Comparison of ENCODE assay signal across 9 mouse cellular contexts in the genomic region with DNA sequence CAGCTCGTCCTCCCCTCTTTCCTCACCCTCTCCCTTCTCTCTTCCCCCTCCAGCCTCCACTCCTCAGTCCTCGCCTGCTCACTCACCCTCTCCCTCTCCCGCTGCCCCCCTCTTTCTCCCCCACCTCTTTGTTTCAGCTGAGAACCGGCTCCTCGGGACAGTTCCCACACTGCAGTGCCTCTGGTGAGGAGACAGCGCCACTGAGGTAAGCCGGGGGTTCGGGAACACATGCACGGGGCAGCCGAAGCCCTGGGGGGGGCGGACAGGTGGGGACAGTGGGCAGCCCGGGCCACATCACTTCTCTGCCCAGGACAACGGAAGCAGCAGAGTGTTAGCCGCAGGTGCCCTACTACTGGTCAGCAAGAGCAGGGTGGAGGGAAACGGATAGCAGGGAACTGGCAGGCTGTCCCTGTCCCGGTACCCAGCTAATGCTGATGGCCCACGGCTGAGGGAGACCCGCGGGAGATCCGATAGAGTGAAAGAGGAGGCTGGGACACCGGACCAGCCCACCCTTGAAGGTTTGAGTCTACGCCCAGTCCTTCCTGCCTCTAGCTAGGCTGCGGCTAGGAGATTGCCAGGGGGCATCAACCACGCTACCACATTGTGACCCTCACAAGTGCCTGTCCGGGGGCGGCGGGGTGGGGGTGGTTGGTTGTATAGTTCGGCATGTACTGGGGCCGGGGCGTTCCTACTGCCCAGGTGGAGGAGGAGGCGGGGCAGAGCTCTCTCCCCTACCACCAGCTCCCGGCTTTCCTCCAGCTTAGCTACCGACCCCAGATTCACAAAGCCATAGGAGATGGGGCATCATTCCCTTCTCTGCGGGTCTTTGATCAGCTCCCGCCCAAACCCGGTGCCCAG. TPM values are rescaled to one million over a fixed set of nuclear protein-coding genes. Genes with fewer than 3 reads are reported as not detected.
DNase-seq lines count a peak whose midpoint lies in the region; ATAC-seq lines count a peak whose summit lies in the region.
"Had no signal": no experiment of that assay in that cellular context is flagged by ENCODE, and none has a peak within 500 bp of the region (broad histone marks: within the 10 kb centered on the region; RNA-seq: fewer than 3 reads in every experiment).

No protein-coding gene starts in this region.

- H3K4me1 ChIP-seq in kidney, embryonic 15.5 days: peaks cover 20% of the 10 kb centered on the region
- H3K4me1 ChIP-seq in embryonic facial prominence, embryonic 11.5 days (ENCODE audit: control insufficient read depth, insufficient read depth, low read length): no peaks in the 10 kb centered on the region
- peaks cover 21% of the 10 kb centered on the region for H3K4me1 ChIP-seq in limb, embryonic 10.5 days
- peaks cover 36% of the 10 kb centered on the region for H3K4me1 ChIP-seq in neural tube, embryonic 12.5 days

- ATAC-seq in kidney, embryonic 15.5 days (replicated peaks; ENCODE audit: low FRiP score): peak; percentile 76
- peak; percentile 68 for ATAC-seq in embryonic facial prominence, embryonic 11.5 days (replicated peaks; ENCODE audit: insufficient number of reproducible peaks, low FRiP score, low TSS enrichment, low read depth)
- ATAC-seq in neural tube, embryonic 12.5 days (ENCODE audit: low FRiP score, low read depth): peak; percentile 84
- ATAC-seq: Patski had no signal

- intact Hi-C loops in left cerebral cortex, postnatal 36 days (cut with DNase I): no loop called here

- WGBS in kidney, embryonic 15.5 days: under 1% methylated on average over 36 of the region's 36 CpGs
- WGBS in embryonic facial prominence, embryonic 11.5 days: 1% methylated on average over 35 of the region's 36 CpGs
- 2% methylated on average over 36 of the region's 36 CpGs for WGBS in limb, embryonic 10.5 days
- WGBS in neural tube, embryonic 12.5 days: under 1% methylated on average over 36 of the region's 36 CpGs

- H3K27me3 ChIP-seq in kidney, embryonic 15.5 days: peaks cover 51% of the 10 kb centered on the region
- H3K27me3 ChIP-seq in embryonic facial prominence, embryonic 11.5 days (ENCODE audit: control insufficient read depth, insufficient read depth, low read length): peaks cover 21% of the 10 kb centered on the region
- H3K27me3 ChIP-seq in limb, embryonic 10.5 days (ENCODE audit: low read depth, poor library complexity, severe bottlenecking): peaks cover 88% of the 10 kb centered on the region
- H3K27me3 ChIP-seq in neural tube, embryonic 12.5 days (replicated peaks): peaks cover 3% of the 10 kb centered on the region; the same call in 1 of the 2 replicates

- no peaks in the 10 kb centered on the region for H3K9me3 ChIP-seq in kidney, embryonic 15.5 days (replicated peaks)
- no peaks in the 10 kb centered on the region for H3K9me3 ChIP-seq in embryonic facial prominence, embryonic 11.5 days (replicated peaks; ENCODE audit: control insufficient read depth, low read length)
- H3K9me3 ChIP-seq in limb, embryonic 10.5 days (replicated peaks): no peaks in the 10 kb centered on the region
- no peaks in the 10 kb centered on the region for H3K9me3 ChIP-seq in neural tube, embryonic 12.5 days

- DNase-seq in kidney, postnatal 10 days: no peak
- DNase-seq in embryonic facial prominence, embryonic 11.5 days (ENCODE audit: low spot score): peak; percentile 57
- peak; percentile 53 for DNase-seq in limb, embryonic 10.5 days (ENCODE audit: low spot score)
- no peak for DNase-seq in left cerebral cortex, postnatal 36 days (ENCODE audit: low spot score in 2 of 2)
- DNase-seq in kidney, adult 11 months: no peak
- no peak for DNase-seq in cerebellum, postnatal 36 days

- H3K9ac ChIP-seq in kidney, embryonic 15.5 days: peak overlapping the region; percentile 32
- peak overlapping the region; percentile 72 for H3K9ac ChIP-seq in embryonic facial prominence, embryonic 11.5 days (replicated peaks; ENCODE audit: low read length)
- peak overlapping the region; percentile 87 for H3K9ac ChIP-seq in neural tube, embryonic 12.5 days

- H3K27ac ChIP-seq in kidney, embryonic 15.5 days: no peak overlapping the region
- no peak overlapping the region for H3K27ac ChIP-seq in embryonic facial prominence, embryonic 11.5 days (replicated peaks; ENCODE audit: low read depth, low read length)
- peak overlapping the region; percentile 69 for H3K27ac ChIP-seq in limb, embryonic 10.5 days
- H3K27ac ChIP-seq in neural tube, embryonic 12.5 days: peak overlapping the region; percentile 83

- no peaks in the 10 kb centered on the region for H3K36me3 ChIP-seq in kidney, embryonic 15.5 days
- H3K36me3 ChIP-seq in embryonic facial prominence, embryonic 11.5 days (replicated peaks; ENCODE audit: control insufficient read depth, insufficient read depth, low read depth, low read length): no peaks in the 10 kb centered on the region
- H3K36me3 ChIP-seq in limb, embryonic 10.5 days: no peaks in the 10 kb centered on the region
- H3K36me3 ChIP-seq in neural tube, embryonic 12.5 days: peaks cover 25% of the 10 kb centered on the region

- H3K4me3 ChIP-seq in kidney, embryonic 15.5 days (replicated peaks): peak overlapping the region; percentile 45
- peak overlapping the region; percentile 41 for H3K4me3 ChIP-seq in embryonic facial prominence, embryonic 11.5 days (ENCODE audit: low read depth, low read length)
- peak overlapping the region; percentile 48 for H3K4me3 ChIP-seq in limb, embryonic 10.5 days
- H3K4me3 ChIP-seq in neural tube, embryonic 12.5 days: peak overlapping the region; percentile 71

- peak overlapping the region; percentile 80 for H3K4me2 ChIP-seq in kidney, embryonic 15.5 days
- H3K4me2 ChIP-seq in embryonic facial prominence, embryonic 11.5 days (ENCODE audit: low read depth, low read length): peak overlapping the region; percentile 76
- H3K4me2 ChIP-seq in neural tube, embryonic 12.5 days (replicated peaks): peak overlapping the region; percentile 71

RNA-seq across cellular contexts. Expression of a gene that starts 9.2 kb away (rescaled TPM):
- 7.9 and 9.4 TPM in 2 replicates for polyA plus RNA-seq in kidney, embryonic 15.5 days (2015; fragmentation: Nextera tagmentation; extraction: Ambion mirVana)
- polyA plus RNA-seq in embryonic facial prominence, embryonic 11.5 days (2014; fragmentation: Nextera tagmentation; extraction: Ambion mirVana): 2.2 and 2.3 TPM in 2 replicates
- 0.83 and 1.9 TPM in 2 replicates for polyA plus RNA-seq in limb, embryonic 10.5 days (2016; fragmentation: Nextera tagmentation; extraction: Ambion mirVana)
- polyA plus RNA-seq in neural tube, embryonic 12.5 days (2016; fragmentation: Nextera tagmentation; extraction: Ambion mirVana): 5.4 and 6.2 TPM in 2 replicates
- total RNA-seq in left cerebral cortex, postnatal 36 days (2021): 1 to 10 TPM; 5.9 to 7.4 TPM

RNA-seq across cellular contexts. Expression of a gene that starts 22.0 kb away (rescaled TPM):
- polyA plus RNA-seq in kidney, embryonic 15.5 days (2015; fragmentation: Nextera tagmentation; extraction: Ambion mirVana): 21.9 and 28.3 TPM in 2 replicates
- polyA plus RNA-seq in embryonic facial prominence, embryonic 11.5 days (2014; fragmentation: Nextera tagmentation; extraction: Ambion mirVana): 32.9 and 33.0 TPM in 2 replicates
- 26.2 and 28.8 TPM in 2 replicates for polyA plus RNA-seq in limb, embryonic 10.5 days (2016; fragmentation: Nextera tagmentation; extraction: Ambion mirVana)
- polyA plus RNA-seq in neural tube, embryonic 12.5 days (2016; fragmentation: Nextera tagmentation; extraction: Ambion mirVana): 27.6 and 28.9 TPM in 2 replicates
- total RNA-seq in left cerebral cortex, postnatal 36 days (2021): 100 to 1,000 TPM; 127 to 132 TPM

RNA-seq across cellular contexts. Expression of a gene that starts 50.8 kb away (rescaled TPM):
- polyA plus RNA-seq in kidney, embryonic 15.5 days (2015; fragmentation: Nextera tagmentation; extraction: Ambion mirVana): 49.0 and 55.1 TPM in 2 replicates
- polyA plus RNA-seq in embryonic facial prominence, embryonic 11.5 days (2014; fragmentation: Nextera tagmentation; extraction: Ambion mirVana): 25.8 and 29.1 TPM in 2 replicates
- 53.1 and 57.5 TPM in 2 replicates for polyA plus RNA-seq in limb, embryonic 10.5 days (2016; fragmentation: Nextera tagmentation; extraction: Ambion mirVana)
- polyA plus RNA-seq in neural tube, embryonic 12.5 days (2016; fragmentation: Nextera tagmentation; extraction: Ambion mirVana): 32.1 and 32.9 TPM in 2 replicates
- 10 to 100 TPM; 23.0 to 25.8 TPM for total RNA-seq in left cerebral cortex, postnatal 36 days (2021)

RNA-seq across cellular contexts. Expression of a gene that starts 52.2 kb away (rescaled TPM):
- polyA plus RNA-seq in kidney, embryonic 15.5 days (2015; fragmentation: Nextera tagmentation; extraction: Ambion mirVana): 0.55 and 0.64 TPM in 2 replicates
- 0.22 TPM in 1 of 2 replicates, not detected in the other for polyA plus RNA-seq in embryonic facial prominence, embryonic 11.5 days (2014; fragmentation: Nextera tagmentation; extraction: Ambion mirVana)
- polyA plus RNA-seq in limb, embryonic 10.5 days (2016; fragmentation: Nextera tagmentation; extraction: Ambion mirVana): 0.09 TPM in 1 of 2 replicates, not detected in the other
- 0.11 and 0.55 TPM in 2 replicates for polyA plus RNA-seq in neural tube, embryonic 12.5 days (2016; fragmentation: Nextera tagmentation; extraction: Ambion mirVana)
- 1 to 10 TPM; 1.6 to 3.5 TPM for total RNA-seq in left cerebral cortex, postnatal 36 days (2021)

RNA-seq across cellular contexts. Expression of a gene that starts 54.1 kb away (rescaled TPM):
- polyA plus RNA-seq in kidney, embryonic 15.5 days (2015; fragmentation: Nextera tagmentation; extraction: Ambion mirVana): 67.0 and 73.4 TPM in 2 replicates
- polyA plus RNA-seq in embryonic facial prominence, embryonic 11.5 days (2014; fragmentation: Nextera tagmentation; extraction: Ambion mirVana): 66.5 and 75.5 TPM in 2 replicates
- polyA plus RNA-seq in limb, embryonic 10.5 days (2016; fragmentation: Nextera tagmentation; extraction: Ambion mirVana): 75.1 and 76.6 TPM in 2 replicates
- polyA plus RNA-seq in neural tube, embryonic 12.5 days (2016; fragmentation: Nextera tagmentation; extraction: Ambion mirVana): 60.9 and 61.6 TPM in 2 replicates
- 10 to 100 TPM; 60.6 to 63.0 TPM for total RNA-seq in left cerebral cortex, postnatal 36 days (2021)

Comparison
In these comparisons a context has a peak if more than half of its experiments do, and no peak if none do; other contexts are left out.
1. H3K27ac ChIP-seq: peak in limb, embryonic 10.5 days (single experiment) and neural tube, embryonic 12.5 days (single experiment); none in kidney, embryonic 15.5 days (single experiment) and embryonic facial prominence, embryonic 11.5 days (single experiment).
2. H3K9ac ChIP-seq: peak in every context shown above with its lines; median percentile 87 in neural tube, embryonic 12.5 days; 72 in embryonic facial prominence, embryonic 11.5 days; 32 in kidney, embryonic 15.5 days.
3. DNase-seq: peak in embryonic facial prominence, embryonic 11.5 days (single experiment) and limb, embryonic 10.5 days (single experiment); none in kidney, postnatal 10 days (single experiment), left cerebral cortex, postnatal 36 days (0 of 2), kidney, adult 11 months (single experiment) and cerebellum, postnatal 36 days (0 of 2).
4. Peak in every context shown above with its lines, with median percentiles within 50 percentile points of each other: ATAC-seq, H3K4me2 ChIP-seq and H3K4me3 ChIP-seq.